Mouse (Mus musculus) ZHBTc4 (cell line): ENCODE measurements around the gene Enpep.

Experiments
- DNase-seq: peaks from one replicate; pipeline ENCODE4 v3.0.0-alpha.2; 2011; ENCODE audit warnings: low read depth, low spot score

Enpep gene

DNA sequence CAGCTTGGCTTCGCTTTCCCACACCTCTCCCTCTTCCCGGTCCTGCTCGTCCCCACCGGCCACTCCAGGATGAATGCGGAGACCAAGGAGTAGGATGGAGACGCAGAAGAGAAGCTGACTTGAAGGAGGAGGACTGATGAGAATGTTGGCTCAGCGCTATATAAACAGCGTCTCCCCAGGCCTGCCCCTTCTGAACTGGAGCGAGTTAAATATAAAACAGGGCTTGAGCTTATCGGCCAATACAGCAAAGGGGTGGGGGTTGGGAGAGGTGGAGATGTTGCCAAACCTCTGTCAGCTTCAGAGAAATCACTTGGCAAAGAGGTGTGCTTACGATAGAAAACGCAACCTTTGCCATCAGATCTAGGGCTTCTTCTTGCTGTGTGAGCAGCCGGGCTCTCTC, at the start of gene Enpep:
Gene Enpep, minus strand, starts transcription at position 135 of the 400 bp plus-strand sequence.
- DNase-seq: no peak

GRCm38 (mm10) chr3:129379109-129379508, 46.6 kb upstream of the Enpep start:
- no peak for DNase-seq

DNA sequence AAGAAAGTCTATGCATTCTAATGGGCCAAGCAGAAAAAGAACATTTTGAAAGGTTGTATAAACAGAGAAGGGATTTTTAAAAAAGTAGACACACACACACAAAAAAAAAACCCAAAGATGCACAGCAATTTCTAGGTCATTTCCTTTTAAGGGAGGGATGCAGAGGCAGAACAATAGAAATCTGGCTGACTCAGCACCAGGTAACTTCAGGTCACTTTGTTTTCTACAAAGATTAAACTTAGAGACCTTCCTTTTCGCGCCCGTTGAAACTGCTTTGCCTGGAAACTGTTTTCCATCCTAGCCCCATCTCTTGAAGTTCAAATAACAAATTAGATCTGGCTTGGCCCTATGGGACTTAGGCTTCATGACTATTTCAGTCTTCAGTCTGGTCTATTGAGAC, 42.6 kb upstream of the Enpep start:
- no peak for DNase-seq

- DNase-seq: no peak
Observed at GRCm38 (mm10) chr3:129373108-129373507, 40.6 kb upstream of the Enpep start.

DNA sequence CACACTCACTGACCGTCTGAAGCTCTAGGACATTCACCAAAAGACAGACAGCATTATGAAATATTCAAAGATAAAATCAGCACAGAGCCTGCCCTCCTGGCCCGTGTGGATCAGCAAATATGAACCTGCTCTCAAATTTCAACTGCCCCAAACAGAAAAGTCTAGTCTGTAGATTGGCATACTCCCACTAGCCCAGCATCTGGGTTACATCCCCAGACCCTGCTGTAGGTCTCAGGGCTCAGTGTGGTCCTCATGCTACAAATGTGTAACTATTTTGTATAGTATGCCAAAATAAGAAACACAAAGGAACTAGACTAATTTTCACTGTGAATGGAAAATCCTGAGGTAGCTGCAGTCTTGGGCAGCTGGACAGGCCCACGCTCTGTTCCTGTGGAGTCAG, 37.0 kb upstream of the Enpep start:
- no peak for DNase-seq

DNA sequence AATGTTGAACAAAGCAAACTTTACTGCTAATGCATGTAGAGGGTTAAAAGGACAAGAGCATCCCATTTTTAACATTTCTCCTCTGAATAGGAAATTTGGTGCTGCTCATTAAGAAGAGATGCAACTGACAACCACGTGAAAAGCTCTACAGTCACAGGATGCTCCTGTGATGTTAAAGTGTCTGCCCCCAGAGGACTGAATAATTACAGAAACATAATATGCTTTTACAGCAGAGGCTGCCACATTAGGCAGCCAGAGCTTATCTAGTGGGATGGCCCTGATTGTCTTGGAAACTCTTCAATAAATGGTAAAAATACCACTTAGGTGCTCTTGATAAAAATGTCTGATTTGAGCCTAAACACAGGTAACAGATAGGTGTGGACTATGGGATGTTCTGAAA, 33.4 kb upstream of the Enpep start:
- no peak for DNase-seq

- DNase-seq: peak; percentile 22
Observed at GRCm38 (mm10) chr3:129364818-129365390, 32.4 kb upstream of the Enpep start.

GRCm38 (mm10) chr3:129363426-129363825, 30.9 kb upstream of the Enpep start:
- no peak for DNase-seq

DNA sequence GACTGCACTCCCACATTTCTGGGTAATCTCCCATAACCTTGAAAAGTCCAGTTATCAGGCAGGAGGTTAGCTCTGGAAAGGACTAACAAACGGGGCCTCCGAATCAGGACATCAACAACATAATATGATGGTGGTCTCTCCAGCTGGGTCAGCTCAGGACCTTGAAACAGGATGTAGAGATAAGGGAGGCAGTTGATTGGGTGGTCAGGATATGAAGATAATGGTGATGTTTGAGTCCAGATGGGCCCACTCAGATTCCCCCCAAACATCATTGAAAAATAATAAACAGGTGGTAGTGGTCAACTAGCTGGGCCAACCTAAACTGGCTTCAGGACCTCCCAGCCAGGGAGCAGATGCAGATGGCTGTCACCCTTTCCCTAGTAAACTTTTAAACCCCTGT, 25.6 kb upstream of the Enpep start:
- no peak for DNase-seq

DNA sequence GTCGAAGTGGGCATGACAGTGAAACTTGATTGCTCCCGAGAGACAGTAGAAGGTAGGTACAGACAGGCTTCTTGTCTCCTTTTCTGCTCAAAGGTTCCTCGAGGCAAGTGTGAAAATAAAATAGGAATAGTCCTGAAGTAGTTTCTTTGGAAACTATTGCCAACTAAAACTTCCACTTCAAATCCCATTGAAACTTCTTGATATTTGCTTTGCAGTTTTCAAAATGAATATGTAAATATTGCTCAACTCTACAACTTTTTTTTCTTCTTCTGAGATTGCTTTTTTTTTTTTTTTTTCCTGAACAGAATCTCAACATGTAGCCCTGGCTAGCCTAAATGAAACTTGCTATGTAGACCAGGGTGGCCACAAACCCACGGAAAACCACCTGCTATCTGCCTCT, 21.4 kb upstream of the Enpep start:
- no peak for DNase-seq

DNA sequence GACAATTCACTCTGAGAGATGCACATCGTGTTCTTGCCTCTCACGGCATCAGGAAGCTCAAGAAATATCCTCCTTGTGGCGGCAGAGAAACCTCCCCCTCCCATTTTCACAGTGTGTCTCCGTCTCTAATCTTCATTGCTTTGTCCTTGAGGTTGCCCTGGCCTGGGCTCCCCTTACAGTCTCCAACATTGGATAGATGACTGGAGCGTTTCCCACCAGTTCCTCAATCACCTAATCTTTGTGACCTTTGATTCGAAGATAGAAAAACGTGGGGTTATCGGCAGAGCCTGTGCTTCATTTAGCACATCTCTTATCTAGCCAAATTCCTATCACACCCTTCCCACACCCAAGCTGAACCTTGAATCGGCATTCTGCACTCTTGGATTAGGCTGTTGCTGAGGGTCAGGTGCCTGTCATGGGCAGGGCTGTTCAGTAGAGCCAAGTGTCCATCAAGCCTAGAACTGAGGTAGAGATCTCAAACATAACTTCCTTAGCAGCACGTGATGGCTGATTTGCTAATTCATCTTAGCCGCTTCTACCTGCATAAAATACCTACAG, 18.9 kb upstream of the Enpep start:
- DNase-seq: no peak

DNA sequence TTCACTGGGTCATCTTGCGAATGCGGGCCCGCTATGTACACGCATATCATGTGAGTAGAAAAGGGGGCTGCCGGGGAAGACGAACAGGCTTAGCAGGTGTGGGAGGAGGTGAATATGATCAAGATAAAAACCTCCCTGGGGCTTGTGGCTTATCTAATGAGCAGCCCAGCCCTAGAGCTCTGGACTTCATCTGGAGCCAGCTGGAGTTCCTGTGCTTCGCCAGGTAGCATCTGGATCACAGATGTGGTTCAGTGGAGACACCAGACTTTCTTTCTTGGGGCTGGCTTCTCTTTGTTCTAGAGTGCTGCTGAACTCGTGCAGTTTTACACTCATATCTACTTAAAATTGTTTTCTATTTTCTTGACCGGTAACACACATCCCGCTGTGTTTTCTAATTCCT, 14.8 kb upstream of the Enpep start:
- no peak for DNase-seq

- no peak for DNase-seq
Observed at GRCm38 (mm10) chr3:129342767-129343166, 10.2 kb upstream of the Enpep start.

GRCm38 (mm10) chr3:129341066-129341465, 8.5 kb upstream of the Enpep start:
- DNase-seq: peak; percentile 68

GRCm38 (mm10) chr3:129338296-129339091, 6.0 kb upstream of the Enpep start:
- peak; percentile 71 for DNase-seq

GRCm38 (mm10) chr3:129332142-129332541, 378 bp downstream of the Enpep start:
- DNase-seq: no peak

DNA sequence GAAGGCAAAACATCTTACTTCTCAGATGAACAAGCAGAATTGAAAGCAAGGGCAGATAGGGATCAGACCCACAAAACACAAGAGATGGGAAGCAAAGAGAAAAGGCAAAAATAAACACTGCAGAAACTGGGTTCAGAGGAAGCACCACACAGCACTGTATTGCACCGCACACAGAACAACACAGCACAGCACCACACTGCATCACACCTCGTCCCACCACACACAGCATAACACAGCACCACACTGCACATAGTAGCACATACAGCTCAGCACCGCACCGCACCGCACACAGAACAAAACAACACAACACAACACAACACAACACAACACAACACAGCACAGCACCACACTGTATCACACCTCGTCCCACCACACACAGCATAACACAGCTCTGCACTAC, 1.1 kb downstream of the Enpep start:
- DNase-seq: no peak

DNA sequence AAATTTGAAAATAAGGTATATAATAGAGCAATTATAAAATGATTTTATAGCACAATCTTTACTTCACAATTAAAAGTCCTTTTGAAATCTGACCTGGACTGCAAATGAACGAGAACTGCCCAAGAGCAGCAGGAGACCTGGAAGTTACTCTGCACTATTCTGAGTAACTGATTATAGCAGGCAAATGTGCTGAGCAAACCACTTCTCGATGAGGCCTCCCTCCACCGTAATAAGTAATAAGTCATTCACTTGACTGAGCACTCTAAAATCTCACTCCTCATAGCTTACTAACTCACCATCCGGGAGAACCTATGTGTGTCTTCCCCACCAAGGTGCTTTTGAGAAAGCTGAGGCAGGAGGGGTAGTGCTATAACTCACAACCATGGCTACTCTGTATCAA, 4.5 kb downstream of the Enpep start:
- DNase-seq: no peak

GRCm38 (mm10) chr3:129321585-129321984, 10.9 kb downstream of the Enpep start:
- DNase-seq: no peak

DNA sequence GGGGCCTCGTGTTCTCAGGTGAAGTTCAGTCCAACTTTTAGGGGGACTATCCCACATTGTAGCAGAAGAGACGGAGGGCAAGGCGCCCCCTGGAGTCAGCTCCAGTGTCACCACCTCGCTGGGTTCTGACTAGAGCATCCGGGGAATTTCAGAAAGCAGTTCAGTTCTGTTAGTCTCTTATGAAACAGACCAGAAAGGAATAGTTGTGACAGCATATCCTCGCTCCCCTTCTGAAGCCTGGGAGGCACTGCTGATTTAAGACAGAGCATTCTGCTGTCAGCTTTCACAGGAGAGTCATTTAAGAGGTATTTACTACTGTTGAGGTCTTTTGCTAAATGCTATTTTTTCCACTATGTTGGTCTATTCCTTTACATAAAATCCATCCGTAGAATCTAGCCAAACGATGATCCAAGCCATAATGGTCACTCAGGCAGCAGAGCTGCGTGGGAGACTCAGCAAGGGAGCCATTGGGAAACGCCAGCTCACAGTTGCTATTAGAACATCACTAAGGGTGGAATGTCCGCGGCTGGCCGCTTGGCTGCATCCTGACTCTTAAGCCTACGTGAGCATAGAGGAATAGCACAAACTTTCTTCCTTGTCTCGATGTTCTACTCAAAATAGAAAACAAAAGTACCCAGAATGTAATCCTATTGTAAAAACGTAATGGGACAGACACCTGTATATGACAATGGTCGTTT, 15.3 kb downstream of the Enpep start:
- DNase-seq: no peak

DNA sequence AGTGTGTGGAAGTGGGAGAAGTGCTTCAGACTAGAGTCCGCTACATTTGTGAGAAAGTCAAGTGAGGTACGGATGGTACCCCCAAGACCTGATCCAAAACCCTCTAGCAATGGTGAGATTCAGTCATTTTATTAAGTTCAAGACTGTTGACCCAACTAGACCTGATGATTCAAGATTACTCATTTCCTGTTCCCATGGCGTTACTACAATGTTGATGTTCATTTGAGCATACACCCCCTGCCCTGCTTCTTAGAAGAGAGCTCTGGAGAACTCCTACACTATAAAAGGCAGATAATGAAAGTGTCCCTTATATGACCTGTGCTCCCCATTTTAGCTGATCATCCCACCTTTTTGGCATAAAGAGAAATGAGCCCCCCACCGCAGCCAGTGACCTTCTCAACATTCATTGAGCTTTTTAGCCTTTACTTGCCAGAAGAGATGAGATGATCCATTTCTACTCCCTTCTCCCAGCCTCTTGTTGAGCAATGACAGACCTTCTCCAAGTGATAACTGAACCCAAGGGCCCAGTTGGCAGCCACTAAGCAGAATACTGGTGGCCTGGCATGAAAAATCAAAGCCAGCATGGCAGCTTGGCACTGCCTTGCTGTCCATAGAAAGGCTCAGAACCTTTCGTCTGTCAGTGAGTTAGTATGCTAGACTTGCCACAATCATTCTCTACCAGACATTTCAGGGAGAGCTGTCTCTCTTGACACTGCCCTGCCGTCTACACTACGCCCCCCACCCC, 18.7 kb downstream of the Enpep start:
- DNase-seq: no peak

DNA sequence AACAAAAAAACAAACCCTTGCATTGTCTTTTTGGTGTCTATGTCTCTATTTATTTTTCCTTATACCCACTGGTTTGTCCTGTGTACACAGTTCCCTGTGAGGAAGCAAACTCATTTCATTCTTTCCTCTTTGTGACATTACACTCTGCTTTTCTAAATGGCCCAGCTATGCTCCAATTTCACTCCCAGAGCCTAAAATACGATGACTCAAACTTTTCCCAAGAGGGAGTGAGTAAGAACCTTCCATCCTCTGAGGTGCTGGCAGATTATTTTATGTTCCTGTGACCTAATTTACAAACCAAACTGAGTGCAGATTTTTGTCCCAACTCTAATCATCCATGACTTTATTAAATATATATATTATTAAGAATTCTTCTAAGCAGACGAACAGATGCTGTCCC, 19.3 kb downstream of the Enpep start:
- DNase-seq: no peak
